Mouse (Mus musculus): Measurements from ENCODE around the gene Dab2ip.
A peak's percentile ranks its signal among the peaks of the same experiment; 100 is the strongest.

Dab2ip gene

GRCm38 (mm10) chr2:35715485-35715884 lies 157.4 kb downstream of the Dab2ip start:
- DNase-seq (ENCODE audit: low read depth, low spot score), result no peak

- DNase-seq (ENCODE audit: low read depth, low spot score), result no peak
These were observed 158.1 kb downstream of the Dab2ip start for GRCm38 (mm10) chr2:35716175-35716574.

- DNase-seq (ENCODE audit: low read depth, low spot score), result no peak
These were observed 160.0 kb downstream of the Dab2ip start for GRCm38 (mm10) chr2:35718003-35718500.

GRCm38 (mm10) chr2:35718662-35719061 lies 160.6 kb downstream of the Dab2ip start:
- no peak for DNase-seq (ENCODE audit: low read depth, low spot score)

- no peak for DNase-seq (ENCODE audit: low read depth, low spot score)
These were observed 161.4 kb downstream of the Dab2ip start for GRCm38 (mm10) chr2:35719230-35720005.

GRCm38 (mm10) chr2:35720104-35720503 lies 162.0 kb downstream of the Dab2ip start:
- no peak for DNase-seq (ENCODE audit: low read depth, low spot score)

GRCm38 (mm10) chr2:35720550-35720949 lies 162.5 kb downstream of the Dab2ip start:
- DNase-seq (ENCODE audit: low read depth, low spot score), result no peak

- DNase-seq (ENCODE audit: low read depth, low spot score), result no peak
These were observed 162.9 kb downstream of the Dab2ip start for GRCm38 (mm10) chr2:35720956-35721355.

- no peak for DNase-seq (ENCODE audit: low read depth, low spot score)
These were observed 164.8 kb downstream of the Dab2ip start for GRCm38 (mm10) chr2:35722821-35723220.

GRCm38 (mm10) chr2:35723267-35723666 lies 165.2 kb downstream of the Dab2ip start:
- DNase-seq (ENCODE audit: low read depth, low spot score), result no peak

- no peak for DNase-seq (ENCODE audit: low read depth, low spot score)
These were observed 165.6 kb downstream of the Dab2ip start for GRCm38 (mm10) chr2:35723691-35724090.

GRCm38 (mm10) chr2:35728633-35729032 lies 170.6 kb downstream of the Dab2ip start:
- no peak for DNase-seq (ENCODE audit: low read depth, low spot score)

GRCm38 (mm10) chr2:35729077-35730065 lies 171.3 kb downstream of the Dab2ip start:
- no peak for DNase-seq (ENCODE audit: low read depth, low spot score)

- no peak for DNase-seq (ENCODE audit: low read depth, low spot score)
These were observed 173.8 kb downstream of the Dab2ip start for GRCm38 (mm10) chr2:35731671-35732449.

GRCm38 (mm10) chr2:35735001-35735400 lies 176.9 kb downstream of the Dab2ip start:
- peak; percentile 15 for DNase-seq (ENCODE audit: low read depth, low spot score)

GRCm38 (mm10) chr2:35736061-35736460 lies 178.0 kb downstream of the Dab2ip start:
- no peak for DNase-seq (ENCODE audit: low read depth, low spot score)

- no peak for DNase-seq (ENCODE audit: low read depth, low spot score)
These were observed 179.5 kb downstream of the Dab2ip start for GRCm38 (mm10) chr2:35737467-35738027.

GRCm38 (mm10) chr2:35739669-35740254 lies 181.7 kb downstream of the Dab2ip start:
- DNase-seq (ENCODE audit: low read depth, low spot score), result no peak

GRCm38 (mm10) chr2:35745876-35746275 lies 187.8 kb downstream of the Dab2ip start:
- no peak for DNase-seq (ENCODE audit: low read depth, low spot score)

GRCm38 (mm10) chr2:35746638-35747037 lies 188.6 kb downstream of the Dab2ip start:
- no peak for DNase-seq (ENCODE audit: low read depth, low spot score)

Measured in CD4-positive, CD25-positive, alpha-beta regulatory T cell, adult 2 months (primary cell).